Mouse (Mus musculus) liver, postnatal 0 days (tissue): ENCODE results near the gene Ppy.

Experiments used
- CTCF ChIP-seq: sonication (generic); IDR thresholded peaks from 2 replicates; pipeline ENCODE4 v1.5.1; 2016; ENCODE audit warnings: antibody characterized with exemption, low read depth
- EP300 ChIP-seq: IDR thresholded peaks from 2 replicates; pipeline ENCODE4 v1.6.1; 2016; ENCODE audit warnings: antibody characterized with exemption, low read depth, mild to moderate bottlenecking

- no peak; the same call in 1 of the 2 replicates for TF ChIP-seq CTCF
- no peak for TF ChIP-seq EP300
These were observed 12.9 kb downstream of the Ppy start, which contains the start of gene Mpp2 for GRCm38 (mm10) chr11:102087931-102088898.
